Mouse (Mus musculus): Measurements from ENCODE around the gene Camta2.
A peak's percentile ranks its signal among the peaks of the same experiment; 100 is the strongest.

Camta2 gene

GRCm38 (mm10) chr11:70646691-70647650 lies 40.9 kb downstream of the Camta2 start, which contains the start of the genes Rnf167 and Slc25a11:
Rnf167 (plus strand) TSS chr11:70647235.
Slc25a11 (minus strand) TSS chr11:70647479.
- DNase-seq, result peak; percentile 100

GRCm38 (mm10) chr11:70646259-70646555 lies 41.7 kb downstream of the Camta2 start:
- no peak for DNase-seq

DNA sequence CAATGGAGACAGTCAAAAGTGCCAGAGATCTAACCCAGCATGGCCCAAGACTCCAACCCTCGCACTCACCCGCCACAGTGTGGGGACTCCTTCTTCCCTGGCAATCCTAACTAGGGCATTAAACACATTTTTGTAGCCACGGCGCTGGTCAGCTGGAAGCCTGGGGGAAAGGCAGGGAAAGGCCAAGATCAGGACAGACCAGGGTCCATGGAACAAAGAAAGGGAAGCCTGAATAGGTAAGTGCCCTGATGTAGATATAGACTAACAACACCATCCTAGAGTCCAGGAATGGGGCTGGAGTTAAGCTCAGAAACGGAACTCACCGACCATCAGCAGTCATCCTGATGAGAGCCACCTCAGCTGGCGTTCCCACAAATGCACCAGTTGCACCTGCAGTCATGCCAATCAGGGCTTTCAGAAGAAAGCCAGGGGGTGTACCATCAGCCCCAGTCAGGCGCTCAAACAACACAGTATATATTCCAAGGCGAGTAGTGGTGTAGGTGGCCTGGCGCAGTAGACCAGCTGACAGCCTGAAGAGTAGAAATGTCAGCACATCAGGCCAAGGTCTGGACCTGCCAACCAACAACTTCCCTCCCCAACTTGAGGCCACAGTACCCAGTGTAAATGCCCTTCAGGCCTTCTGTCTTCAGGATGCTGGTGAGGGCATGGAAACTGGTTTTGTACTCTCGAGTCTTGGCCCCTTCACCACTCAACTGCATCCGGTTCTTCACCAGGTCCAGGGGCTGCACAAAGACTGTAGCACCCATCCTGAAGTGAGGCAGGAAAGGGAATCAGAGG lies 42.2 kb downstream of the Camta2 start:
- DNase-seq, result peak; percentile 96

DNA sequence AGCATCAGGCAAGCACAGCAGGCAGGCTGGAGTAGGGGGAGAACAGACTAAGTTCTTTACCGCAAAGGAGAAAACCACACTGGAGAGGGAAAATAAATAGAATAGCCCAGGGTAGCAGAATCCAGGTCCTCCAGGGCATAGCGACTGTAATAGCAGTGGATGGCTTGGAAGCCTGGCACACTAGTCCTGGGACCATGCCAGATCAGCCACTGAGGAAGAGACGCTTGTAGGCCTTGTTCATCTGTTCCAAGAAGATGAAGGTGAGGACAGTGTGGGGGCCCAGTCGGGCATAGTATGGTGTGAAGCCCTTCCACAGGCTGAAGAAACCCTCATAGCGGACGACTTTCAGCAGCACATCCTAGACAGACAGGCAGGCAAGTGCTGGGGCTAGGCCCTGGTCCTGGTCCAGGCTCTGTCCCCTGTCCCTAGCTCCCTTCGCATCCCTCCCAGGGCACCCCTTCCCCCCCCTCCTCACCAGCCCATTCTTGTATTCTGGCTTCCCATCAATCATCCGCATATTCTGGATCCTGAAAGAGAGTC lies 43.3 kb downstream of the Camta2 start:
- DNase-seq, result peak; percentile 89

- peak; percentile 86 for DNase-seq
Observed at GRCm38 (mm10) chr11:70643051-70643450, 44.9 kb downstream of the Camta2 start.

DNA sequence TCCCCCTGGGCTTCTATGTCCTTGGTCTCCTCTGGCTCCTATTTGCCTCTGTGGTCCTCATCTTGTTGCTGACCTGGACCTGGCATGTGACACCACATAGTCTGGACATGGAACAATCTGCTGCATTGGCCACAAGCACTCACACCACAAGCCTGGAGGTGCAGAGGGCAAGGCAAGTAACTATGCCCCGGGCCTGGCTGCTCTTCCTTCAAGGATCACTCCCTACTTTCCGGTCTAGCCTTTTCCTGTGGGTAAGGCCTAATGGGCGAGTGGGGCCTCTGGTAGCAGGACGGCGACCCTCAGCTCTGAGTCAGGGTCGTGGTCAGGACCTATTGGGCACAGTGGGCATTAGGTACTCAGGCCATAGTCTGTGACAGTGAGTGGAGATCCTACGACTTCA lies 46.7 kb downstream of the Camta2 start:
- DNase-seq, result peak; percentile 87

GRCm38 (mm10) chr11:70639976-70640375 lies 47.9 kb downstream of the Camta2 start:
- peak; percentile 92 for DNase-seq

DNA sequence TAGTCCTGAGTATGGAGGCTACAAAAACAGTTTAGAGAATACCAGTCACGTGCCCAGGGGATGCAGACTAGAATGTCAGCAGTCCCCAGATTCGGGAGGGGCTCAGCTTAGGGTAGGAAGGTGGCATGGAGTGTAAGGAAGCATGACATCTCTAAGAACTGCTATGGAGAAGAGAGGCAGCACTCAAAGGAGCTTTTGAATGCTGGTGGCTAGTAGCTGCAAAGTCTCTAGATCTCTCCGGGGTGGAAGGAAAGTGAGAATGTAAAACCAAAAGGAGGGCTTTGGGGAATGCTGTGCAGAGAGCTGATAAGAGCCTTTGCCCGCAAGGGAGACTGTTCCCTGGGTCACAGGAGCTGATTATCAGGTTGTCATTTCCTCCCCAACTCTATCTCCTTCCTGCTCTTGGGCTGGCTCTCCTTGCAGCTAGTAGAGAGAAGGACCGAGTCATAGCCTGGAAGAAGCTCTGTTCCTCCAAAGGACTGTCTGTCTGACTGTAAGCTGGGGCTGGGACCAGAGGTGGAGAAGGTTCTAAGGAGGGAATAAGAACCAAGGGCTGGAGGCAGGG lies 49.1 kb downstream of the Camta2 start, which contains the start of gene Gp1ba:
Gene Gp1ba, plus strand, starts transcription at position 409 of the 565 bp plus-strand sequence.
- DNase-seq, result no peak

GRCm38 (mm10) chr11:70638293-70638692 lies 49.6 kb downstream of the Camta2 start:
- DNase-seq, result no peak

- DNase-seq, result no peak
Observed at GRCm38 (mm10) chr11:70637764-70638163, 50.1 kb downstream of the Camta2 start.

DNA sequence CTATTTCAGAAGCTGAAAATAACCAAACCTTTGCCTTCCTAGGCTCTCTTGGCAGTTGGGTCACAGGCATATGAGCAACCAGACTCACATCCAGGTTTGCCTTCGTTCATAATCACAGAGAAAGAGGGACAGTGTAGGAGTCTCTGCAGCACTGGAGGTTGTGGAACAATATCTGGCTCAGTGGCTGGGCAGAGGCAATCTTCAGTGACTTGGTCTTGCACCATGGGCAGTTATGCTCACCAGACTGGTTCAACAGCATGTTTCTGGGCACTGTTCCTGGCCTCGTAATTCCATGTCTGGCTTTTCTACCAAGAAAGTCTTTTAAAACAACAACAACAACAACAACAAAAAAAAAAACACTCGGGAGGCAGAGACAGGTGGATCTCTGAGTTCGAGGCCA lies 52.3 kb downstream of the Camta2 start:
- DNase-seq, result no peak

DNA sequence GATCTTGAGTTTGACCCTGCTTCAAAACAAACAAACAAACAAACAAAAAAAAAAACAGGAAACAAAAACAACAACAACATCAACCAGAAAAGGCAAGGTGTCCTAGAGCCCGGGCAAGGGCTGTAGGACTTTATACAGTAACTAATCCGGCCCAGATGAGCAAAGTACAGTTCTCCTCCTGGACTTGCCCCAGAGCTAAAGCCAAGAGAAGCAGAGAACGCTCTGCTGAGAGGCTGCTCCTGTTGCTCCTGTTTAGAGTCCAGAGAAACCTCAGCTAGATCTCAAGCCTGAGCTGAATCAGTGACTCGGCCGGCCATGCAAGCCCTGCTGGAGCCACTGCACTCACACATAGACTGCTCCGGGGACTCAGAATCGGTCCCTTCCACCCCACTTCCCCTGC lies 57.8 kb downstream of the Camta2 start:
- DNase-seq, result no peak

- DNase-seq, result no peak
Observed at GRCm38 (mm10) chr11:70629557-70629956, 58.3 kb downstream of the Camta2 start.

DNA sequence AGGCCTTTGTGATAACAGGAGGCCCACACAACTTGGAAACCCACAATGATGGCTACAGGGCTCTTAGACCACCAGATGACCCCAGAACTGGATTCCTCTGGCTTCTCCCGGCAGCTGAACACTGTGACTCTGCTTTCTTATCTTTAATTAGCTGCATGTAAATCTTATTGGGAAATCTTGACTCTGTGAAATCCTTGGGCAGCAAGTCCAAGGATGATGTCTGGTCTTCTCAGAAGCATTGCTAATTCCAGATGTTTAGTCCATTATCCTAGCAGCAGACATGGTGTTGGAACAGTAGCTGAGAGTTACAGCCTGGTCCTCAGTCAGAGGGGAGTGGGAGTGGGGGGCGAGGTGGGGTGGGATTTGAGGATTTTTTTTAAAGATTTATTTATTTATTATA lies 59.5 kb downstream of the Camta2 start:
- DNase-seq, result no peak

DNA sequence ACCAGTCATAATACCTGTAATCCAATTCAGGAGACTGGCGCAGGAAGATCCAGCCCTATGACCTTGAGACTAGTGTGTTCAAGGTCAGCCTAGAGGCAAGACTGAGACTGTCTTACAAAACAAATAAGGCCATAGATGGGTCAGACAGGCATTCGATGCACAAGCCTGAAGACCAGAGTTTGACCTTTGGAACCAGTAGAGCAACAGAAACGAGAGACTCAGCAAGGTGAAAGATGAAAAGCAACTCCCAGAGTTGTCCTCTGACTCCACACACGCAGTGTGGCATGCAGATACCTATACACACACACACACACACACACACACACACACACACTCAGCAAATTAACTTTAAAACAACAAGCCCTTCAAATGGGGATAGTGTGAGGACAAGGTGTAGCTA lies 61.0 kb downstream of the Camta2 start:
- no peak for DNase-seq

DNA sequence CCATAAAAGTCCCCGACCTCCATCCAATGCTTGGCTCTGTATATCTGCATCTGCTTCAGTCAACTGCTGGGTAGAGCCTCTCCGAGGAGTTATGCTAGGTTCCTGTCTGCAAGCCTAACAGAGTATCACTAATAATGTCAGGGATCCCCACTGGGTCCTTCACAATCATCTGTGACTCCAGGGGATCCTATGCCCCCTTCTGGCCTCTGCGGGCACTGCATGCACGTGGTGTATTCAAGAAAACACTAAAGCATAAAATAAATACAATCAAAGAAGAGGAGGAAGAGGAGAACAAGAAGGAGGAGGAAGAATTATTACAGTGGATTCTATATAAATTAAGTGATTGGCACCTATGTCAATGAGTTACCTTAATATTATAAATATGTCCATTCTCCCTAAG lies 62.4 kb downstream of the Camta2 start:
- no peak for DNase-seq

DNA sequence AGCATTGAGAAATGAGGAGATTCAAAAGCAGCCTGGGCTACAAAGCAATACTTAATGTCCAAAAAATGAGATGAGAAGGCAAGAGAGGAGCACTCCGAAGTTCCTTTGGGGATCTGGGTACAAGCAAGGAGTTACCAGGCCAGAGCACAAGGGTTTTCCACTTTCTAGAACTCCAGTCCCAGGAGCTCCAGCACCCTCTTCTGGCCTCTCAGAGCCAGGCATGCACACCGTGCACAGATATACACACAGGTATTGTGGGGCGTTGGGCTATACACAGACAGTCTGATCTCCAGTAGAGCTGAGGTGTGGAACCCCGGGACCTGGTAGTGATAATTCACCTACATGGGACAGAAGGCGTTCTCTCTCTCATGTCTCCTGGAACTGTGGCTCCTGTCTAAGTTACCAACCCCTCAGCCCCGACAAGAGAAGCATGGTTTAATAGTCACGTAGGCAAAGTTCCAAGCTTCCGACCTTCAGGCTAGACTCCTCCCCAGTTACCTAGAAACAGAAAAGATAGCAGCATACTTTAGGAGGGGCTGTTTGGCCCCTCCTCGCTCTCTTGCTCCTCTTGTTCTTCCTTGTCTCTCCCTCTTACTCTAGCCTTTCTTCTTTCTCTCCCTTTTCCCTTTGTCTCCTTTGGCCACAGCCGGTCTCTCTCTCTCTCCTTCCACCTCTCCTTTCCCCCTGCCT lies 64.7 kb downstream of the Camta2 start:
- DNase-seq, result no peak

- DNase-seq, result peak; percentile 89
Observed at GRCm38 (mm10) chr11:70621972-70622814, 65.7 kb downstream of the Camta2 start.

Measured in heart, adult 11 months (tissue).